Mouse (Mus musculus) left cerebral cortex, adult 11 months (tissue): ENCODE measurements at regions not wholly inside any gene's neighbourhood (a gene's known extent, or its start where the extent isn't known, plus 50 kb on each side); places are given as distances from the start of the nearest gene placed in this dataset.
A peak's percentile ranks its signal among the peaks of the same experiment; 100 is the strongest.
"Not testable (repeated sequence)": the region's sequence is repeated elsewhere in the genome, so short reads cannot be mapped to it uniquely, and the experiment has no call there.

Source experiments
- DNase-seq: peaks from one replicate; pipeline ENCODE4 v3.0.0; 2022; ENCODE audit warnings: low spot score

GRCm38 (mm10) chr12:64788761-64789160 lies 128.9 kb upstream of the Gm527 start:
- no peak for DNase-seq

- DNase-seq = not testable (repeated sequence)
Observed at GRCm38 (mm10) chr12:64808492-64808891, 109.2 kb upstream of the Gm527 start.

GRCm38 (mm10) chr12:64810081-64810480 lies 107.6 kb upstream of the Gm527 start:
- no peak for DNase-seq

- DNase-seq = no peak
Observed at GRCm38 (mm10) chr12:64815871-64816270, 101.8 kb upstream of the Gm527 start.

GRCm38 (mm10) chr12:64817056-64817810 lies 100.5 kb upstream of the Gm527 start:
- DNase-seq = no peak

- no peak for DNase-seq
Observed at GRCm38 (mm10) chr12:64820722-64821121, 97.0 kb upstream of the Gm527 start.

GRCm38 (mm10) chr12:64829662-64830249 lies 88.0 kb upstream of the Gm527 start:
- DNase-seq = peak; percentile 28

GRCm38 (mm10) chr12:64832313-64833151 lies 85.2 kb upstream of the Gm527 start:
- no peak for DNase-seq

GRCm38 (mm10) chr12:64857709-64858108 lies 60.0 kb upstream of the Gm527 start:
- no peak for DNase-seq
